Mouse (Mus musculus) heart, embryonic 11.5 days (tissue): ENCODE data around the gene Atp13a1. TPM values are rescaled to one million over a fixed set of nuclear protein-coding genes. Genes with fewer than 3 reads are reported as not detected.

Experiments
- ATAC-seq: fragments of 200-750 bp; cut with Nextera tagmentation; replicated peaks from 2 replicates; pipeline ENCODE4 v1.8.0; 2017; ENCODE audit warnings: moderate library complexity; ENCODE audit not compliant: insufficient number of reproducible peaks, low FRiP score, low TSS enrichment
- H3K27ac ChIP-seq: fragments of 300-500 bp; sonication (generic); 2 replicates; pipeline ENCODE4 v1.5.1; 2014; ENCODE audit warnings: mild to moderate bottlenecking, low read depth, low read length
- H3K27me3 ChIP-seq: fragments of 300-500 bp; sonication (generic); 2 replicates; pipeline ENCODE4 v1.6.1; 2014; ENCODE audit warnings: mild to moderate bottlenecking, low read length, mixed read lengths; ENCODE audit not compliant: control insufficient read depth, insufficient read depth
- H3K36me3 ChIP-seq: fragments of 300-500 bp; sonication (generic); 2 replicates; pipeline ENCODE4 v1.6.1; 2014; ENCODE audit warnings: mild to moderate bottlenecking, low read length, moderate library complexity, mixed read lengths; ENCODE audit not compliant: control insufficient read depth, insufficient read depth
- H3K4me1 ChIP-seq: fragments of 300-500 bp; sonication (generic); 2 replicates; pipeline ENCODE4 v1.6.1; 2014; ENCODE audit warnings: low read length; ENCODE audit not compliant: control insufficient read depth, insufficient read depth
- H3K4me2 ChIP-seq: fragments of 300-500 bp; sonication (generic); 2 replicates; pipeline ENCODE4 v1.6.1; 2014; ENCODE audit warnings: mild to moderate bottlenecking, moderate library complexity
- H3K4me3 ChIP-seq: fragments of 300-500 bp; sonication (generic); 2 replicates; pipeline ENCODE4 v1.5.1; 2014; ENCODE audit warnings: low read depth, low read length
- H3K9ac ChIP-seq: fragments of 300-500 bp; sonication (generic); 2 replicates; pipeline ENCODE4 v1.6.1; 2014; ENCODE audit warnings: mild to moderate bottlenecking, low read depth, low read length, moderate library complexity
- H3K9me3 ChIP-seq: fragments of 300-500 bp; sonication (generic); replicated peaks from 2 replicates; pipeline ENCODE4 v1.6.1; 2016; ENCODE audit warnings: low read length; ENCODE audit not compliant: control insufficient read depth
- WGBS: fragments of 180-500 bp; shearing (Covaris S2); extraction: QIAGEN DNeasy Blood & Tissue Kit; methylation state at CpG from one replicate; pipeline ENCODE4 v1.1.7; 2014; ENCODE audit not compliant: insufficient replicate concordance; 5-methylcytosine and 5-hydroxymethylcytosine counted together
- polyA plus RNA-seq: library from polyadenylated mRNA; unstranded; fragments of >200 nt; fragmentation: Nextera tagmentation; extraction: Ambion mirVana; gene quantifications from 2 replicates; pipeline ENCODE4 v1.2.1, GENCODE M21; 2014

Atp13a1 gene
- polyA plus RNA-seq, 1 experiment from 2014 or later = 25.6 TPM

DNA sequence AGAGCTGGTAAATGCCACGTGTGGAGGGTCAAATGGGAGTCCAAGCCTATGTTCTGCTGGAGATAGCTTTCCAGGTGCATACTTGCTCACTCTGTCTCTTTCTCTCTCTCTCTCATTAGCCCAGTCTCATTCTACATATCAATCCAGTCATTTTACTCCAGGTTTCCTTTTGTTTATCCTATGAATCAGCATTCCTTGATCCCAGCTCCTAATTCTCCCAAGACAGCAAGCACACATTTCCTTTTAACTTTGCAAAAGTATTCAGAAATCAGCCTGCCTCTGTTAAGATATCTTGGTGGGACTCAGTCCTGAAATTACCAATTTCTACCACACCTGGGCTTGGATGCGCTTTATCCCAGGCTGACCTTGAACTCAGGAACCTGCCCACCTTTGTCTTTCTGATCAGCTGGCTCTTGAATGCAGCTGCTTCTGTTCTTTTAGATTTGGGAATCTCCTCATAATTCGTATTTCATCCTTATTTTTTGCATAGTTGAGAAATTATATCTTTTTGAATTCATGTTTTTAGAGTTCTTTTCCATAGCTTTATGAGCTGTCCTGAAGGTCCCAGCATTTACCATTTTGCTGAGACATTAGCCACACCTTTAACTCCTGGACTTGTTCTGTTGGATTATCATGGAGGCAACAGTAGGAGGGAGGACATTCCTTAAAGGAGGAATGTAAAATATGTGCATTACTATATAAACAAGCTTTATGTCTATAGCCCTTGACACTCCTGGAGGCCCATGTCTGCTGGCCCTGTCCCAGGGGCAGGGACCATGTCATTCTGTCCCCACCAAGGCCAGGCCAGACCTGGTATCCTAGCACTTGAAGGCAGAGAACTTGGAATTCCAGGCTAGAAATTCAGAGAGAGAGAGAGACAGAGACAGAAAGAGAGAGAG is 56.5 kb downstream of the Atp13a1 start:
- no peaks in the 10 kb centered on the region for H3K9me3 ChIP-seq
- no peak overlapping the region for H3K9ac ChIP-seq
- H3K4me2 ChIP-seq = no peak overlapping the region
- no peak for ATAC-seq
- H3K36me3 ChIP-seq = no peaks in the 10 kb centered on the region
- H3K27me3 ChIP-seq = no peaks in the 10 kb centered on the region
- peaks cover 6% of the 10 kb centered on the region for H3K4me1 ChIP-seq
- no peak overlapping the region for H3K4me3 ChIP-seq
- 66% methylated on average over 3 of the region's 3 CpGs for WGBS
- H3K27ac ChIP-seq = no peak overlapping the region

DNA sequence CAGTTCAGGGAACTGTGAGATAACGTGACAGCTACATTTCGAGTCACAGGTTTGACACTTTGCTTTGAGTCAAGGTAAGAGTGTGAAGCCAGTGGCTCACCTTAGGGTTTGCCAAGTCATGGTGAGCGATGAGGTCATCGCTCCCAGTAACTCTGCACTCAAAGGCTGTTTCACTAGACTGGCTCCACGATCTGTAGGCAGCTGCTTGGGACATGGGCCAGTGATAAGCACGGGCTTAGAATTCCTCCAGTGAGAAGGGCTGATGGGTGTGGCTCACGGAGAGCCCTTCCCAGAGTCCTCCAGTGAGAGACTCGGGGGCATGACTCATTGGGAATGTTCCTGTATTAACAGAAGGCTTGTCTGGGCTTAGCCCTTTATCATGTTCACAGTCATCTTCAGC is 58.0 kb downstream of the Atp13a1 start:
- H3K27me3 ChIP-seq = no peaks in the 10 kb centered on the region
- WGBS = 50% methylated on average over 8 of the region's 8 CpGs
- H3K36me3 ChIP-seq = no peaks in the 10 kb centered on the region
- peaks cover 6% of the 10 kb centered on the region for H3K4me1 ChIP-seq
- ATAC-seq = peak; percentile 62; the same call in 1 of the 2 replicates
- 0 out of 2 replicates have a peak overlapping the region, but pooled peaks have one; percentile 42 for H3K27ac ChIP-seq
- no peak overlapping the region for H3K4me3 ChIP-seq
- H3K9ac ChIP-seq = no peak overlapping the region
- H3K9me3 ChIP-seq = no peaks in the 10 kb centered on the region
- H3K4me2 ChIP-seq = no peak overlapping the region

DNA sequence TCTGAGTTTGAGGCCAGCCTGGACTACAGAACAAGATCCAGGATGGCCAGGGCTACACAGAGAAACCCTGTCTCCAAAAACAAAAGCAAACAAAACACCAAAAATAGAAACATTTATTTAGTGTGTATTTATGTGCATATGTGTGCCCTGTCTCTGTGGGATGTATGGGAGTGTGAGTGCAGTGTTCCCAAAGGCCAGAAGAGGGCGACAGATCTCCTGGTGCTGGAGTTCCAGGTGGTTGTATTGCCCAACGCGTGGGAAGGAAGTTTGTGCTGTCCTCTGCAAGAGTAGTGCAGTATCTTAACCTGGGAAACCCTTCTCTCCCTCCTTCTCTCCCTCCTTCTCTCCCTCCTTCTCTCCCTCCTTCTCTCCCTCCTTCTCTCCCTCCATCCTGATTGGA is 58.9 kb downstream of the Atp13a1 start:
- Histone ChIP-seq H3K4me2 (no peak overlapping the region), H3K4me1 (peaks cover 6% of the 10 kb centered on the region), H3K9me3 (no peaks in the 10 kb centered on the region), H3K27me3 (no peaks in the 10 kb centered on the region), H3K9ac (no peak overlapping the region), H3K4me3 (no peak overlapping the region), H3K27ac (no peak overlapping the region), H3K36me3 (no peaks in the 10 kb centered on the region)
- 32% methylated on average over 3 of the region's 3 CpGs for WGBS
- no peak for ATAC-seq

- Histone ChIP-seq H3K36me3 (no peaks in the 10 kb centered on the region), H3K9me3 (no peaks in the 10 kb centered on the region), H3K27me3 (no peaks in the 10 kb centered on the region), H3K27ac (no peak overlapping the region), H3K4me3 (no peak overlapping the region), H3K9ac (no peak overlapping the region), H3K4me1 (peaks cover 6% of the 10 kb centered on the region), H3K4me2 (no peak overlapping the region)
- no peak for ATAC-seq
- WGBS = 72% methylated on average over 7 of the region's 7 CpGs
Observed at GRCm38 (mm10) chr8:69850926-69851506, 60.1 kb downstream of the Atp13a1 start.

GRCm38 (mm10) chr8:69853869-69854268 is 62.9 kb downstream of the Atp13a1 start:
- 84% methylated on average over 10 of the region's 10 CpGs for WGBS
- ATAC-seq = no peak
- no peaks in the 10 kb centered on the region for H3K9me3 ChIP-seq
- H3K27ac ChIP-seq = no peak overlapping the region
- H3K4me1 ChIP-seq = peaks cover 3% of the 10 kb centered on the region
- H3K4me3 ChIP-seq = no peak overlapping the region
- H3K4me2 ChIP-seq = no peak overlapping the region
- H3K36me3 ChIP-seq = no peaks in the 10 kb centered on the region
- no peak overlapping the region for H3K9ac ChIP-seq
- no peaks in the 10 kb centered on the region for H3K27me3 ChIP-seq

Other genes starting within 250 kb of the Atp13a1 start
- 13.8 and 17.2 TPM in 2 replicates for gene Zfp868, start 165.6 kb upstream of the Atp13a1 start, polyA plus RNA-seq
- 1.4 and 1.6 TPM in 2 replicates for gene Zfp964, start 136.7 kb upstream of the Atp13a1 start, polyA plus RNA-seq
- 18.9 and 23.2 TPM in 2 replicates for gene Zfp869, start 80.4 kb upstream of the Atp13a1 start, polyA plus RNA-seq
- gene Zfp963, start 41.2 kb upstream of the Atp13a1 start, polyA plus RNA-seq = 3.6 and 4.0 TPM in 2 replicates
- 1.8 TPM in 1 of 2 replicates, not detected in the other for gene Gm20422, start 16.3 kb upstream of the Atp13a1 start, polyA plus RNA-seq
- gene Zfp866, start within 50 bp of the Atp13a1 start, polyA plus RNA-seq = 19.1 and 20.0 TPM in 2 replicates
- 5.2 and 7.8 TPM in 2 replicates for gene Gmip, start 17.5 kb downstream of the Atp13a1 start, polyA plus RNA-seq
- gene Lpar2, start 31.3 kb downstream of the Atp13a1 start, polyA plus RNA-seq = 0.54 and 0.57 TPM in 2 replicates
- 4.0 and 6.0 TPM in 2 replicates for gene Pbx4, start 41.3 kb downstream of the Atp13a1 start, polyA plus RNA-seq
- gene Cilp2, start 96.5 kb downstream of the Atp13a1 start, polyA plus RNA-seq = 0.21 and 0.49 TPM in 2 replicates
- 1.6 and 1.8 TPM in 2 replicates for gene Tssk6, start 111.0 kb downstream of the Atp13a1 start, polyA plus RNA-seq
- 270 and 275 TPM in 2 replicates for gene Ndufa13, start 111.4 kb downstream of the Atp13a1 start, polyA plus RNA-seq
- gene Yjefn3, start 111.5 kb downstream of the Atp13a1 start, polyA plus RNA-seq = 5.5 and 7.0 TPM in 2 replicates
- 52.9 and 59.0 TPM in 2 replicates for gene Gatad2a, start 205.2 kb downstream of the Atp13a1 start, polyA plus RNA-seq